Mouse (Mus musculus) ES-E14 (cell line): ENCODE measurements around the gene Dlg5.

ENCODE experiments used
- MAFK ChIP-seq: IDR thresholded peaks from 2 replicates; pipeline ENCODE4 v1.6.1; 2014; ENCODE audit warnings: mild to moderate bottlenecking, low read depth, low read length, inconsistent platforms; ENCODE audit not compliant: insufficient read depth
- ZC3H11A ChIP-seq: IDR thresholded peaks from 2 replicates; pipeline ENCODE4 v1.6.1; 2012; ENCODE audit warnings: low read depth, mild to moderate bottlenecking, inconsistent platforms, low read length, borderline replicate concordance
- ZNF384 ChIP-seq: IDR thresholded peaks from 2 replicates; pipeline ENCODE4 v1.6.1; 2012; ENCODE audit warnings: low read depth, low read length, inconsistent platforms

DNA sequence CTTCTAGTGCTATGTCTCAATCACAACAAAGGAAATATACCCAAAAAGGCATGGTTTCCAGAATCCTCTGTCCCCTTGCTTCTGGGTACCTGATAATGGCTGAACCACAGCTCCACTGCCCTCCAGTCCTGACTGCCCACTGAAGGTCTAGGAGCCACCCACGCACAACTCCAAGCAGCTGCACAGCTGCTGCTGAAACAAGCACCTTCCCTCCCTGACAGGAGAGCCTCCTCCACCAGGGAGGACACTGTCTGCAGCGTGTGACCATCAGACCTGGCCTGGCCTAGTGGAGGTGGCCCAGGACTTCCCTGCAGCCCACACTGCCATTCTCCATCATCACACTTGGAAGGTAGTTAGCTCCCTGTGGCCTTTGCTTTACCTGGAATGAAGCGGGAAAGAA lies 23.4 kb downstream of the Dlg5 start:
- TF ChIP-seq ZC3H11A (no peak), MAFK (no peak), ZNF384 (no peak)
